Mouse (Mus musculus) limb, embryonic 10.5 days (tissue): ENCODE data around the gene Hoxc11. TPM values are rescaled to one million over a fixed set of nuclear protein-coding genes. Genes with fewer than 3 reads are reported as not detected.

Source experiments
- DNase-seq: peaks from one replicate; pipeline ENCODE4 v3.0.0-alpha.2; 2017; ENCODE audit warnings: low spot score
- H3K27ac ChIP-seq: fragments of 300-500 bp; sonication (generic); 2 replicates; pipeline ENCODE4 v1.5.1; 2016; ENCODE audit warnings: mild to moderate bottlenecking
- H3K27me3 ChIP-seq: fragments of 300-500 bp; sonication (generic); 2 replicates; pipeline ENCODE4 v1.6.1; 2016; ENCODE audit warnings: low read depth, mild to moderate bottlenecking; ENCODE audit not compliant: poor library complexity, severe bottlenecking
- H3K36me3 ChIP-seq: fragments of 300-500 bp; sonication (generic); 2 replicates; pipeline ENCODE4 v1.6.1; 2016; ENCODE audit warnings: mild to moderate bottlenecking, moderate library complexity
- H3K4me1 ChIP-seq: fragments of 300-500 bp; sonication (generic); 2 replicates; pipeline ENCODE4 v1.6.1; 2016
- H3K4me3 ChIP-seq: fragments of 300-500 bp; sonication (generic); 2 replicates; pipeline ENCODE4 v1.5.1; 2016; ENCODE audit warnings: mild to moderate bottlenecking, moderate library complexity
- H3K9me3 ChIP-seq: fragments of 300-500 bp; sonication (generic); replicated peaks from 2 replicates; pipeline ENCODE4 v1.6.1; 2016; ENCODE audit warnings: mild to moderate bottlenecking
- WGBS: fragments of 180-500 bp; shearing (Covaris S2); methylation state at CpG from one replicate; pipeline ENCODE4 v1.1.7; 2016; 5-methylcytosine and 5-hydroxymethylcytosine counted together
- polyA plus RNA-seq: library from polyadenylated mRNA; unstranded; fragments of >200 nt; fragmentation: Nextera tagmentation; extraction: Ambion mirVana; gene quantifications from 2 replicates; pipeline ENCODE4 v1.2.1, GENCODE M21; 2016

The Hoxc11 gene
- polyA plus RNA-seq, 1 experiment from 2014 or later, result 4.7 TPM

- 6% methylated on average over 3 of the region's 3 CpGs for WGBS
- no peak overlapping the region for H3K4me3 ChIP-seq
- DNase-seq, result no peak
- H3K27me3 ChIP-seq, result peaks cover 100% of the 10 kb centered on the region
- H3K9me3 ChIP-seq, result no peaks in the 10 kb centered on the region
- H3K36me3 ChIP-seq, result no peaks in the 10 kb centered on the region
- no peak overlapping the region for H3K27ac ChIP-seq
- peaks cover 83% of the 10 kb centered on the region for H3K4me1 ChIP-seq
Observed at GRCm38 (mm10) chr15:102984925-102985324, 30.7 kb downstream of the Hoxc11 start.

- Histone ChIP-seq H3K4me3 (no peak overlapping the region), H3K27me3 (peaks cover 100% of the 10 kb centered on the region), H3K4me1 (peaks cover 83% of the 10 kb centered on the region), H3K27ac (no peak overlapping the region), H3K36me3 (no peaks in the 10 kb centered on the region), H3K9me3 (no peaks in the 10 kb centered on the region)
- DNase-seq, result peak; percentile 99
- 2% methylated on average over 21 of the region's 21 CpGs for WGBS
Observed at GRCm38 (mm10) chr15:102987124-102987833, 33.1 kb downstream of the Hoxc11 start.

- no peak overlapping the region for H3K4me3 ChIP-seq
- peaks cover 100% of the 10 kb centered on the region for H3K27me3 ChIP-seq
- no peak for DNase-seq
- no peak overlapping the region for H3K27ac ChIP-seq
- peaks cover 84% of the 10 kb centered on the region for H3K4me1 ChIP-seq
- H3K9me3 ChIP-seq, result no peaks in the 10 kb centered on the region
- no peaks in the 10 kb centered on the region for H3K36me3 ChIP-seq
- 9% methylated on average over 5 of the region's 5 CpGs for WGBS
Observed at GRCm38 (mm10) chr15:102988078-102988477, 33.9 kb downstream of the Hoxc11 start.

GRCm38 (mm10) chr15:102990461-102991397, 36.5 kb downstream of the Hoxc11 start, which contains the start of gene Hoxc8:
Hoxc8 (plus strand) TSS chr15:102990607.
- H3K4me1 ChIP-seq, result peaks cover 73% of the 10 kb centered on the region
- peaks cover 99% of the 10 kb centered on the region for H3K27me3 ChIP-seq
- peak within 1 kb of the TSS; percentile 83 for H3K27ac ChIP-seq
- DNase-seq, result peak; percentile 76
- H3K4me3 ChIP-seq, result peak within 1 kb of the TSS; percentile 54
- no peaks in the 10 kb centered on the region for H3K9me3 ChIP-seq
- no peaks in the 10 kb centered on the region for H3K36me3 ChIP-seq
- WGBS, result under 1% methylated on average over 61 of the region's 69 CpGs

- Histone ChIP-seq H3K9me3 (no peaks in the 10 kb centered on the region), H3K4me1 (peaks cover 73% of the 10 kb centered on the region), H3K27ac (no peak overlapping the region), H3K4me3 (peak overlapping the region; percentile 54; the same call in 1 of the 2 replicates), H3K27me3 (peaks cover 99% of the 10 kb centered on the region), H3K36me3 (no peaks in the 10 kb centered on the region)
- under 1% methylated on average over 7 of the region's 7 CpGs for WGBS
- DNase-seq, result no peak
Observed at GRCm38 (mm10) chr15:102991782-102992181, 37.6 kb downstream of the Hoxc11 start.

GRCm38 (mm10) chr15:102992206-102992605, 38.0 kb downstream of the Hoxc11 start:
- Histone ChIP-seq H3K9me3 (no peaks in the 10 kb centered on the region), H3K36me3 (no peaks in the 10 kb centered on the region), H3K4me1 (peaks cover 73% of the 10 kb centered on the region), H3K27me3 (peaks cover 99% of the 10 kb centered on the region), H3K27ac (no peak overlapping the region), H3K4me3 (peak overlapping the region; percentile 20; the same call in 1 of the 2 replicates)
- DNase-seq, result no peak
- WGBS, result under 1% methylated on average over 11 of the region's 11 CpGs

GRCm38 (mm10) chr15:102992863-102993262, 38.6 kb downstream of the Hoxc11 start:
- Histone ChIP-seq H3K27me3 (peaks cover 99% of the 10 kb centered on the region), H3K9me3 (no peaks in the 10 kb centered on the region), H3K4me1 (peaks cover 73% of the 10 kb centered on the region), H3K27ac (no peak overlapping the region), H3K36me3 (no peaks in the 10 kb centered on the region), H3K4me3 (no peak overlapping the region)
- WGBS, result 2% methylated on average over 3 of the region's 3 CpGs
- DNase-seq, result no peak

GRCm38 (mm10) chr15:102996548-102996947, 42.3 kb downstream of the Hoxc11 start:
- Histone ChIP-seq H3K9me3 (no peaks in the 10 kb centered on the region), H3K36me3 (no peaks in the 10 kb centered on the region), H3K27ac (0 out of 2 replicates have a peak overlapping the region, but pooled peaks have one; percentile 11), H3K4me3 (peak overlapping the region; percentile 24), H3K4me1 (peaks cover 86% of the 10 kb centered on the region), H3K27me3 (peaks cover 98% of the 10 kb centered on the region)
- no peak for DNase-seq
- 1% methylated on average over 9 of the region's 9 CpGs for WGBS

- Histone ChIP-seq H3K27ac (peak overlapping the region; percentile 94), H3K4me1 (peaks cover 86% of the 10 kb centered on the region), H3K9me3 (no peaks in the 10 kb centered on the region), H3K36me3 (no peaks in the 10 kb centered on the region), H3K4me3 (peak overlapping the region; percentile 56), H3K27me3 (peaks cover 98% of the 10 kb centered on the region)
- DNase-seq, result no peak
- 2% methylated on average over 3 of the region's 3 CpGs for WGBS
Observed at GRCm38 (mm10) chr15:102997431-102997830, 43.2 kb downstream of the Hoxc11 start.

- H3K36me3 ChIP-seq, result no peaks in the 10 kb centered on the region
- H3K27me3 ChIP-seq, result peaks cover 98% of the 10 kb centered on the region
- no peaks in the 10 kb centered on the region for H3K9me3 ChIP-seq
- peak; percentile 76 for DNase-seq
- H3K4me3 ChIP-seq, result peak within 1 kb of the TSS; percentile 56
- under 1% methylated on average over 19 of the region's 19 CpGs for WGBS
- peaks cover 86% of the 10 kb centered on the region for H3K4me1 ChIP-seq
- peak within 1 kb of the TSS; percentile 94 for H3K27ac ChIP-seq
Observed at GRCm38 (mm10) chr15:102997939-102998355, 43.7 kb downstream of the Hoxc11 start, which contains the start of gene Hoxc6. Hoxc6 (plus strand) TSS chr15:102998257.

- no peak for DNase-seq
- WGBS, result 1% methylated on average over 19 of the region's 19 CpGs
- H3K27ac ChIP-seq, result peak overlapping the region; percentile 94
- no peaks in the 10 kb centered on the region for H3K36me3 ChIP-seq
- peaks cover 99% of the 10 kb centered on the region for H3K27me3 ChIP-seq
- H3K4me1 ChIP-seq, result peaks cover 89% of the 10 kb centered on the region
- no peaks in the 10 kb centered on the region for H3K9me3 ChIP-seq
- H3K4me3 ChIP-seq, result peak overlapping the region; percentile 56
Observed at GRCm38 (mm10) chr15:102998608-102999182, 44.5 kb downstream of the Hoxc11 start.

GRCm38 (mm10) chr15:102999183-102999831, 45.1 kb downstream of the Hoxc11 start:
- Histone ChIP-seq H3K9me3 (no peaks in the 10 kb centered on the region), H3K27me3 (peaks cover 99% of the 10 kb centered on the region), H3K36me3 (no peaks in the 10 kb centered on the region), H3K27ac (peak overlapping the region; percentile 94), H3K4me3 (peak overlapping the region; percentile 56), H3K4me1 (peaks cover 95% of the 10 kb centered on the region)
- under 1% methylated on average over 33 of the region's 33 CpGs for WGBS
- DNase-seq, result peak; percentile 91
